Mouse (Mus musculus): ENCODE data around the gene Pwwp2a. TPM values are rescaled to one million over a fixed set of nuclear protein-coding genes. Genes with fewer than 3 reads are reported as not detected.

Gene Pwwp2a
- polyA plus RNA-seq, 1 experiment, result 6.2 TPM

DNA sequence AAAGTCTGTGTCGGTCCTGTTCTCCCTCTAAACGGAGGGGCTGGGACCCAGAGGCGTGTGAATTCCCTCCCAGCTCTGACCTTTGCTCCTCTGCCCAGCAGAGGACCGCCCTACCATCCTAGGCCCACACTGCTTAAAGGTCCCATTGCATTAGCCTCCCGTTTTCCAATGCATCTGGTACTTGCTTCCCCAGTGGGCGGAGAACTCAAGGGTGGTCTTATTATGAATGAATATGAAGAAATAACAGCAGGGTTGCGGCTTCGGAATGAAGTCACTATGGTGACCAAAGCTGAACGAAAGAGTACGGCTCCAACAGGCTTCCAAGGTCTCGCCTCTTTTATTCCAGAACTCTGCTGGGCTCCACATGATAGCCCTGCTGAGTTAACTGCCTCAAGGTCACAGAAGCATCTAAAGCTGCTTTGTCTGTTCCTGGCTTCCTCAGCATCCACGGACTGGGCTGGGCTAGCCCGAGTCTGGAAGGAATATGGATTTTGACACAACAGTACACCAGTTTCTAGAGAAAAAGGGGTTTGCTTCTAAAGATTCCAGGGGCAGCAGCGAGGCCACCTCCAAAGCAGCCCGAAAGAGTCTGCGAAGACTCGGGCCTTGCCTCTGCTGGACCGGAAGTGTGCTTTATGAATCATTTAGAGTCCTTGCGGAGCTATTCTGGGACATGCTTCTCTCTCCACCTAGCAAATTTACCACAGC lies 14.6 kb upstream of the Pwwp2a start:
- TF ChIP-seq MYOG (IDR thresholded peaks at IDR 0.05; ENCODE audit: control insufficient read depth, extremely low read depth, insufficient read length) (no peak), FOSL1 (IDR thresholded peaks at IDR 0.05; ENCODE audit: insufficient read depth, low read length, poor library complexity, severe bottlenecking) (no peak), MYOD1 (IDR thresholded peaks at IDR 0.05; ENCODE audit: control insufficient read depth, insufficient read length, low read depth) (no peak), MAX (IDR thresholded peaks at IDR 0.05) (no peak), CEBPB (IDR thresholded peaks at IDR 0.05; ENCODE audit: low read depth) (no peak), USF1 (IDR thresholded peaks at IDR 0.05; ENCODE audit: low read depth) (no peak), CTCF (IDR thresholded peaks at IDR 0.05; ENCODE audit: control insufficient read depth, insufficient read depth, insufficient read length) (no peak)
- H3ac ChIP-seq (ENCODE audit: control insufficient read depth, insufficient read length, low read depth), result no peak overlapping the region
- no peak overlapping the region for H3K4me3 ChIP-seq (ENCODE audit: insufficient read depth, poor library complexity, severe bottlenecking)
- no peaks in the 10 kb centered on the region for H3K27me3 ChIP-seq (ENCODE audit: control insufficient read depth, insufficient read depth, insufficient read length)
- H3K79me3 ChIP-seq (ENCODE audit: low read depth), result no peaks in the 10 kb centered on the region
- no peaks in the 10 kb centered on the region for H3K79me2 ChIP-seq (ENCODE audit: control insufficient read depth, insufficient read depth)
- H3K36me3 ChIP-seq (ENCODE audit: control insufficient read depth, insufficient read depth), result no peaks in the 10 kb centered on the region

DNA sequence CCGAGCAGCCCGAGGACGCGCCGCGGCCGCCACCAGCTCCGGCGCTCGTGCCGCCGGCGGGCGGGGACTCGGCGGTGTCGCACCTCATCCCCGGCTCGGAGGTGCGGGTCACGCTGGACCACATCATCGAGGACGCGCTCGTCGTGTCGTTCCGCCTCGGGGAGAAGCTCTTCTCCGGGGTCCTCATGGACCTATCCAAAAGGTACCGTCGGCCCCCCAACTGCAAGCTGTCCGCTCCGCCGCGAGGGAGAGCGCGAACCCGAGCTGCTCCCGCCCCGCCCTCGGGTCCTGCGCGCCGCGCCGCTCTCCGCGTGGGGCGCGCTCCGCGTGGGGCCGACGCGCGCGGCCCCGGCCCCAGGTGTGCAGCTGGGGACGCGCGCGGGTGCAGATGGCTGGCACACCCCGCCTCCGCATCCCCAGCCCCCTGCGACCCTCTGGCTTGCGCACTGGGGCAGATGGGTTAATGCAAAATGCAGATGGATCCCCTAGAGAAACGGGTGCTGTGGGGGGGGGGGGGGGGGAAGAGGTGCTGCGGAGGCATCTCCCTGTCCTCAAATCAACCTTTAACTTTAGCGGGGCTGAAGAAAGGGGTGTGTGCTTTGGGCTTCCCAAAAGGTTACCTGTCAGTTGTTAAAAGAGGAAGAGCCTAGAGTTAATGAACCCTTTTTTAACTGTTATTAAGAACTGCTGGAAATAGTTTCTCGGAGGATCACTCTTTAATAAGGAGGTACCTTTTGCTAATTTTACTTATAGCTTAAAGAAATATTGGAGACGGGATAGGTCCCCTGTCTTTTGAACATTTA lies 818 bp downstream of the Pwwp2a start:
- peaks cover 38% of the 10 kb centered on the region for H3K79me3 ChIP-seq (ENCODE audit: low read depth)
- peaks cover 32% of the 10 kb centered on the region for H3K36me3 ChIP-seq (ENCODE audit: control insufficient read depth, insufficient read depth)
- peak overlapping the region; percentile 93 for H3ac ChIP-seq (ENCODE audit: control insufficient read depth, insufficient read length, low read depth)
- peak overlapping the region; percentile 71 for H3K4me3 ChIP-seq (ENCODE audit: insufficient read depth, poor library complexity, severe bottlenecking)
- H3K79me2 ChIP-seq (ENCODE audit: control insufficient read depth, insufficient read depth), result peaks cover 55% of the 10 kb centered on the region
- no peaks in the 10 kb centered on the region for H3K27me3 ChIP-seq (ENCODE audit: control insufficient read depth, insufficient read depth, insufficient read length)
- TF ChIP-seq FOSL1 (IDR thresholded peaks at IDR 0.05; ENCODE audit: insufficient read depth, low read length, poor library complexity, severe bottlenecking) (no peak), CTCF (IDR thresholded peaks at IDR 0.05; ENCODE audit: control insufficient read depth, insufficient read depth, insufficient read length) (no peak), MYOG (IDR thresholded peaks at IDR 0.05; ENCODE audit: control insufficient read depth, extremely low read depth, insufficient read length) (no peak), USF1 (IDR thresholded peaks at IDR 0.05; ENCODE audit: low read depth) (no peak), MYOD1 (IDR thresholded peaks at IDR 0.05; ENCODE audit: control insufficient read depth, insufficient read length, low read depth) (no peak), MAX (IDR thresholded peaks at IDR 0.05) (no peak), CEBPB (IDR thresholded peaks at IDR 0.05; ENCODE audit: low read depth) (no peak)

DNA sequence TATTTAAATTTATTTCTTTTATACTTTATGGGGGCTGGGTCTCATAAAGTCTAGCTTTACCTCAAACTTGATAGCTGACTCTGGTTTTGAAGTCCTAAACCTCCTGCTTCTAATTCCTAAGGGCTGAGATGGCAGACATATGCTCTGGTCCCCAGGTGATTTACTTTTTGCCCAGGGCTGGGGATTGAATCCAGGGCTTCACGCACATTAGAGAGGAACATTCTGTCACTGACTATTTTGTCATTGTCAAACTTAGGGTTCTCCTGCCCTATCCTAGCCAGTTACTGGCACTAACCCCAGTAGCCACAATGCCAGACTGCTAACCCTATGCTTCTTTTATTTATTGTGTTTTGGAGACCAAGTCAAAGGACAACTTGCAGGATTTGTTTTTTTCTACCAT lies 7.1 kb downstream of the Pwwp2a start:
- H3K4me3 ChIP-seq (ENCODE audit: insufficient read depth, poor library complexity, severe bottlenecking), result no peak overlapping the region
- peaks cover 44% of the 10 kb centered on the region for H3K79me3 ChIP-seq (ENCODE audit: low read depth)
- peaks cover 77% of the 10 kb centered on the region for H3K36me3 ChIP-seq (ENCODE audit: control insufficient read depth, insufficient read depth)
- peaks cover 77% of the 10 kb centered on the region for H3K79me2 ChIP-seq (ENCODE audit: control insufficient read depth, insufficient read depth)
- no peak overlapping the region for H3ac ChIP-seq (ENCODE audit: control insufficient read depth, insufficient read length, low read depth)
- TF ChIP-seq FOSL1 (IDR thresholded peaks at IDR 0.05; ENCODE audit: insufficient read depth, low read length, poor library complexity, severe bottlenecking), result no peak
- TF ChIP-seq CEBPB (IDR thresholded peaks at IDR 0.05; ENCODE audit: low read depth), result no peak
- TF ChIP-seq CTCF (IDR thresholded peaks at IDR 0.05; ENCODE audit: control insufficient read depth, insufficient read depth, insufficient read length), result no peak
- TF ChIP-seq MYOG (IDR thresholded peaks at IDR 0.05; ENCODE audit: control insufficient read depth, extremely low read depth, insufficient read length), result no peak
- TF ChIP-seq MYOD1 (IDR thresholded peaks at IDR 0.05; ENCODE audit: control insufficient read depth, insufficient read length, low read depth), result no peak
- no peak for TF ChIP-seq USF1 (IDR thresholded peaks at IDR 0.05; ENCODE audit: low read depth)
- no peak for TF ChIP-seq MAX (IDR thresholded peaks at IDR 0.05)
- H3K27me3 ChIP-seq (ENCODE audit: control insufficient read depth, insufficient read depth, insufficient read length), result no peaks in the 10 kb centered on the region

GRCm38 (mm10) chr11:43696623-43697022 lies 14.8 kb downstream of the Pwwp2a start:
- H3K79me3 ChIP-seq (ENCODE audit: low read depth), result peaks cover 19% of the 10 kb centered on the region
- peaks cover 61% of the 10 kb centered on the region for H3K79me2 ChIP-seq (ENCODE audit: control insufficient read depth, insufficient read depth)
- peaks cover 79% of the 10 kb centered on the region for H3K36me3 ChIP-seq (ENCODE audit: control insufficient read depth, insufficient read depth)
- no peak overlapping the region for H3K4me3 ChIP-seq (ENCODE audit: insufficient read depth, poor library complexity, severe bottlenecking)
- H3K27me3 ChIP-seq (ENCODE audit: control insufficient read depth, insufficient read depth, insufficient read length), result no peaks in the 10 kb centered on the region
- no peak for TF ChIP-seq MYOG (IDR thresholded peaks at IDR 0.05; ENCODE audit: control insufficient read depth, extremely low read depth, insufficient read length)
- no peak for TF ChIP-seq CEBPB (IDR thresholded peaks at IDR 0.05; ENCODE audit: low read depth)
- no peak for TF ChIP-seq CTCF (IDR thresholded peaks at IDR 0.05; ENCODE audit: control insufficient read depth, insufficient read depth, insufficient read length)
- no peak for TF ChIP-seq MYOD1 (IDR thresholded peaks at IDR 0.05; ENCODE audit: control insufficient read depth, insufficient read length, low read depth)
- TF ChIP-seq FOSL1 (IDR thresholded peaks at IDR 0.05; ENCODE audit: insufficient read depth, low read length, poor library complexity, severe bottlenecking), result no peak
- no peak for TF ChIP-seq MAX (IDR thresholded peaks at IDR 0.05)
- TF ChIP-seq USF1 (IDR thresholded peaks at IDR 0.05; ENCODE audit: low read depth), result no peak
- no peak overlapping the region for H3ac ChIP-seq (ENCODE audit: control insufficient read depth, insufficient read length, low read depth)

DNA sequence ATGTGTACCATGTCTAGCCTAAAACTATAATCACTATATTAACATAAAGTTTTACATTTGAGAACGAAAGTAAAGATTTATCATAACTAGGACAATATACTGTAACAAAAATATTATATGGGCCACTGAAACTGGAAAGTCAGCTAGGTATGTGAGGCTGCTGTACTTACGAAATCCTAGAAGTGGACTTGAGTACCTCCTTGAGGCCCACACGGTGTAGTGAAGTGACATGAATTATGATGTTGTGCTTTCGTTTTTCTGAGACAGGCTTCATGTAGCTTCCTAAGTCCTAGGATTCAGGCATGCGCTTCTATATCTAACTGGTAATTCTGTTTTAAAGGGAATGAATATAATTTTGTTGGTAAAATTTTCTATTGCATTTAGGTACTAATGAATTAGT lies 16.8 kb downstream of the Pwwp2a start:
- Histone ChIP-seq H3K79me3 (ENCODE audit: low read depth) (peaks cover 19% of the 10 kb centered on the region), H3K79me2 (ENCODE audit: control insufficient read depth, insufficient read depth) (peaks cover 66% of the 10 kb centered on the region), H3ac (ENCODE audit: control insufficient read depth, insufficient read length, low read depth) (no peak overlapping the region), H3K4me3 (ENCODE audit: insufficient read depth, poor library complexity, severe bottlenecking) (no peak overlapping the region), H3K27me3 (ENCODE audit: control insufficient read depth, insufficient read depth, insufficient read length) (no peaks in the 10 kb centered on the region), H3K36me3 (ENCODE audit: control insufficient read depth, insufficient read depth) (peaks cover 64% of the 10 kb centered on the region)
- TF ChIP-seq MYOD1 (IDR thresholded peaks at IDR 0.05; ENCODE audit: control insufficient read depth, insufficient read length, low read depth) (no peak), MYOG (IDR thresholded peaks at IDR 0.05; ENCODE audit: control insufficient read depth, extremely low read depth, insufficient read length) (no peak), MAX (IDR thresholded peaks at IDR 0.05) (no peak), CEBPB (IDR thresholded peaks at IDR 0.05; ENCODE audit: low read depth) (no peak), FOSL1 (IDR thresholded peaks at IDR 0.05; ENCODE audit: insufficient read depth, low read length, poor library complexity, severe bottlenecking) (no peak), CTCF (IDR thresholded peaks at IDR 0.05; ENCODE audit: control insufficient read depth, insufficient read depth, insufficient read length) (no peak), USF1 (IDR thresholded peaks at IDR 0.05; ENCODE audit: low read depth) (no peak)
